Mouse (Mus musculus): ENCODE results near the gene Npsr1. TPM values are rescaled to one million over a fixed set of nuclear protein-coding genes. Genes with fewer than 3 reads are reported as not detected.

Npsr1 gene
- polyA plus RNA-seq, 1 experiment from 2014 or later: not detected

DNA sequence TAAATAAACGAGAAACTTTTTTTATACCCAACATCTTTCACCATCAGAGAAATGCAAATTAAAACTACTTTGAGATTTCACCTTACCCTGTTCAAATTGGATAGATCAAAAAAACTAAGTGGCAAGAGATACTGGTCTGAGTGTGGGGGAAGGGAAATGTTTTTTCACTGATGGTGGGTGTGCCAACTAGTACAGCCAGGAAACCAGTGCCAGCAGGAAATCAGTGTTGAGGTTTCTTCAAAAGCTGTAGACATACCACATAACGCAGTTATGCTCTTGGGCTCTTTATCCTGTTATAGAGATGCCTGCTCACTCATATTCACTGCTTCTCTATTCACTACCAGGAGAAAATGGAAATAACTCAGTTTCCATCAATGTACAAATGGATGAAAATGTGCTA, 233.9 kb downstream of the Npsr1 start:
- no peak for ATAC-seq
- 54% methylated on average over 2 of the region's 2 CpGs for WGBS

DNA sequence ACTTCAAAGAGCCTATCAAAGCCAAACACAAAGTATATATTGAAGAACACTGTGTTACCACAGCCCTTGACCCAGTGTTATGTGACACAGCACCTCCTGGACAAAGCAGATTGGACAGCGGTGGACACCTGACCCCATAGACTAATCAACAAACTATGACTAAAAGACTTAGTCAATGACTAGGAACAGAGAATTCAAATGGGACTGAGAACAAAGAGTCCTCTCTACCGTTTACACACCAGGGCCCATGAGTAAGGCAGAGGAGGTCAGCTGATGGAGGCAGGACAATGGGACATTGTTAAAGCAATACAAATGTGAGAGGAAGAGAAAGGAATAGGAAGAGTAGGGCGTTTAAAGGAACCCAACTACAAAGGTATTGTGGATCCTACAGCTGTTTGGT, 243.5 kb downstream of the Npsr1 start:
- no peak overlapping the region for H3K4me2 ChIP-seq (replicated peaks; ENCODE audit: low read depth, low read length)
- H3K27ac ChIP-seq (ENCODE audit: low read length): no peak overlapping the region
- no peaks in the 10 kb centered on the region for H3K9me3 ChIP-seq (ENCODE audit: low read length)
- ATAC-seq (no peak), DNase-seq (ENCODE audit: low spot score) (no peak)
- no peak overlapping the region for H3K4me3 ChIP-seq (ENCODE audit: low read depth, low read length)
- no peaks in the 10 kb centered on the region for H3K4me1 ChIP-seq (ENCODE audit: insufficient read depth, low read depth, low read length)
- 48% methylated on average over 3 of the region's 3 CpGs for WGBS
- TF ChIP-seq EP300 (IDR thresholded peaks at IDR 0.05) (no peak), CTCF (IDR thresholded peaks at IDR 0.05) (no peak)
- H3K36me3 ChIP-seq (ENCODE audit: insufficient read depth, low read length): no peaks in the 10 kb centered on the region
- no peak overlapping the region for H3K9ac ChIP-seq (replicated peaks; ENCODE audit: low read depth)
- no peaks in the 10 kb centered on the region for H3K27me3 ChIP-seq (replicated peaks; ENCODE audit: insufficient read depth, low read length)

More for the DNA sequence above, 233.9 kb downstream of the Npsr1 start:
- H3K9ac ChIP-seq (replicated peaks; ENCODE audit: low read depth): no peak overlapping the region
- no peak overlapping the region for H3K4me2 ChIP-seq (replicated peaks; ENCODE audit: low read depth, low read length)
- no peaks in the 10 kb centered on the region for H3K27me3 ChIP-seq (replicated peaks; ENCODE audit: insufficient read depth, low read length)
- DNase-seq (ENCODE audit: low spot score): no peak
- H3K9me3 ChIP-seq (ENCODE audit: low read length): no peaks in the 10 kb centered on the region
- no peaks in the 10 kb centered on the region for H3K36me3 ChIP-seq (ENCODE audit: insufficient read depth, low read length)
- H3K27ac ChIP-seq (ENCODE audit: low read length): no peak overlapping the region
- TF ChIP-seq EP300 (IDR thresholded peaks at IDR 0.05): no peak
- H3K4me3 ChIP-seq (ENCODE audit: low read depth, low read length): no peak overlapping the region
- no peaks in the 10 kb centered on the region for H3K4me1 ChIP-seq (ENCODE audit: insufficient read depth, low read depth, low read length)

- no peak for DNase-seq (ENCODE audit: low spot score)
- Histone ChIP-seq H3K27me3 (replicated peaks; ENCODE audit: insufficient read depth, low read length) (no peaks in the 10 kb centered on the region), H3K27ac (ENCODE audit: low read length) (no peak overlapping the region), H3K9me3 (ENCODE audit: low read length) (no peaks in the 10 kb centered on the region), H3K4me1 (ENCODE audit: insufficient read depth, low read depth, low read length) (no peaks in the 10 kb centered on the region), H3K4me3 (ENCODE audit: low read depth, low read length) (no peak overlapping the region), H3K36me3 (ENCODE audit: insufficient read depth, low read length) (no peaks in the 10 kb centered on the region), H3K9ac (replicated peaks; ENCODE audit: low read depth) (no peak overlapping the region), H3K4me2 (replicated peaks; ENCODE audit: low read depth, low read length) (no peak overlapping the region)
- TF ChIP-seq EP300 (IDR thresholded peaks at IDR 0.05): no peak
- TF ChIP-seq CTCF (IDR thresholded peaks at IDR 0.05): no peak
- ATAC-seq: no peak
- WGBS: 24% methylated on average over 1 of the region's 1 CpGs
Measured at GRCm38 (mm10) chr9:24347011-24347410, 249.2 kb downstream of the Npsr1 start.

GRCm38 (mm10) chr9:24349510-24349909, 251.7 kb downstream of the Npsr1 start:
- ATAC-seq: no peak
- Histone ChIP-seq H3K9ac (replicated peaks; ENCODE audit: low read depth) (no peak overlapping the region), H3K27ac (ENCODE audit: low read length) (no peak overlapping the region), H3K9me3 (ENCODE audit: low read length) (no peaks in the 10 kb centered on the region), H3K4me1 (ENCODE audit: insufficient read depth, low read depth, low read length) (no peaks in the 10 kb centered on the region), H3K4me3 (ENCODE audit: low read depth, low read length) (no peak overlapping the region), H3K27me3 (replicated peaks; ENCODE audit: insufficient read depth, low read length) (no peaks in the 10 kb centered on the region), H3K36me3 (ENCODE audit: insufficient read depth, low read length) (no peaks in the 10 kb centered on the region), H3K4me2 (replicated peaks; ENCODE audit: low read depth, low read length) (no peak overlapping the region)
- 87% methylated on average over 2 of the region's 2 CpGs for WGBS
- no peak for DNase-seq (ENCODE audit: low spot score)
- TF ChIP-seq EP300 (IDR thresholded peaks at IDR 0.05) (no peak), CTCF (IDR thresholded peaks at IDR 0.05) (no peak)

- ATAC-seq: no peak
- H3K9ac ChIP-seq (replicated peaks; ENCODE audit: low read depth): no peak overlapping the region
- TF ChIP-seq CTCF (IDR thresholded peaks at IDR 0.05): no peak
- TF ChIP-seq EP300 (IDR thresholded peaks at IDR 0.05): no peak
- WGBS: 84% methylated on average over 3 of the region's 3 CpGs
- no peak overlapping the region for H3K4me3 ChIP-seq (ENCODE audit: low read depth, low read length)
- no peaks in the 10 kb centered on the region for H3K4me1 ChIP-seq (ENCODE audit: insufficient read depth, low read depth, low read length)
- H3K27me3 ChIP-seq (replicated peaks; ENCODE audit: insufficient read depth, low read length): no peaks in the 10 kb centered on the region
- H3K4me2 ChIP-seq (replicated peaks; ENCODE audit: low read depth, low read length): no peak overlapping the region
- H3K9me3 ChIP-seq (ENCODE audit: low read length): no peaks in the 10 kb centered on the region
- H3K27ac ChIP-seq (ENCODE audit: low read length): no peak overlapping the region
- no peaks in the 10 kb centered on the region for H3K36me3 ChIP-seq (ENCODE audit: insufficient read depth, low read length)
- no peak for DNase-seq (ENCODE audit: low spot score)
Measured at GRCm38 (mm10) chr9:24351402-24351801, 253.6 kb downstream of the Npsr1 start.

Measured in lung, postnatal 0 days (tissue).